Mouse (Mus musculus) testis, adult 2 months (tissue): ENCODE results near the gene Fryl.

Source experiments
- CTCF ChIP-seq: fragments of 200-500 bp; IDR thresholded peaks from 2 replicates; pipeline ENCODE4 v1.5.1; 2012; ENCODE audit warnings: low read depth, mild to moderate bottlenecking, inconsistent platforms, low read length, moderate library complexity; ENCODE audit not compliant: control insufficient read depth, insufficient read depth, insufficient replicate concordance
- POLR2A ChIP-seq: fragments of 200-500 bp; IDR thresholded peaks from 2 replicates; pipeline ENCODE4 v1.6.1; 2012; ENCODE audit warnings: low read depth, mild to moderate bottlenecking, inconsistent platforms, low read length, moderate library complexity; ENCODE audit not compliant: control insufficient read depth

DNA sequence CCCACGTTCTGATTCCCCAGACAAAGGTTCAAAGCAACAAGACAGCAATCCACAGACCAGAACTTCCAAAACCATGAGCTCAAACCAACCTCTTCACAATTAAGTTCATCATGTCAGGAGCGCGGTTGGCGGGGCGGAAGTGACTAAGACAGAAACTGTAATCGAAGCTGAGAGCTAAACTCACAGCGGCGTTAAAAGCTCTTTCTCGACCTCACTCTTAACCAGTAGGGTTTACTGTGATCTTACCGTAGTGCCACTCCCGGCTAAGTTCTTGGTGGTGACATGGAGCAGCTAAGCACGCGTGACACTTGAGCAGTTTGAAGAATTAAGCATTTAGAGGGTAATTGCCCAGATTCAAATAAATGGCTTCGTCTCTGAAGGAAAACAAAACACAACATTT is 61.7 kb downstream of the Fryl start:
- TF ChIP-seq CTCF (no peak), POLR2A (no peak)
